Mouse (Mus musculus): ENCODE measurements at regions not wholly inside any gene's neighbourhood (a gene's known extent, or its start where the extent isn't known, plus 50 kb on each side); places are given as distances from the start of the nearest gene placed in this dataset.
A peak's percentile ranks its signal among the peaks of the same experiment; 100 is the strongest.

DNA sequence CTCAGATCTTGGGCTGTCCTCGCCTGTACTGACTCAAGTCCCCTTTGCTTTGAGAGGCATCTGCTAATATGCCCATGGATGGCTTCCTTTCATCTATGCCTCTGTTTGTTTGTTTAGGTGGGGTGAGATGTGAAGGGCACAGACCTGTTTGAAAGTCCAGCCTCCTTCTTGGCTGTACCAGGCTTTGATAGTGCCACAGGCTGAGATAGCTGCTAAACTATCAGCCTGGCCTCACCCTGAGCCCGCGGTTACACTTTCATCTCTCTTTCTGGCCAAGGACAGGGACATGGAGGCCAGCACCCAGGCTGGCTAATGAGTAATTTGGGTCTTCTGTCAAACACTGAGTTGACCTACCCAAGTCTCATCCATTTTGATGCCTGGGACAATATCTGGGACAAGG, 105.0 kb upstream of the Parp11 start:
- no peak for DNase-seq (ENCODE audit: low spot score in 2 of 2)

- DNase-seq (ENCODE audit: low spot score in 2 of 2), result no peak
Measured at GRCm38 (mm10) chr6:127348770-127349409, 97.8 kb upstream of the Parp11 start.

GRCm38 (mm10) chr6:127349479-127350110, 97.0 kb upstream of the Parp11 start:
- no peak for DNase-seq (ENCODE audit: low spot score in 2 of 2)

- no peak for DNase-seq (ENCODE audit: low spot score in 2 of 2)
Measured at GRCm38 (mm10) chr6:127351691-127352090, 94.9 kb upstream of the Parp11 start.

- no peak for DNase-seq (ENCODE audit: low spot score in 2 of 2)
Measured at GRCm38 (mm10) chr6:127355112-127355511, 91.5 kb upstream of the Parp11 start.

- DNase-seq (ENCODE audit: low spot score in 2 of 2), result no peak
Measured at GRCm38 (mm10) chr6:127356442-127356841, 90.2 kb upstream of the Parp11 start.

DNA sequence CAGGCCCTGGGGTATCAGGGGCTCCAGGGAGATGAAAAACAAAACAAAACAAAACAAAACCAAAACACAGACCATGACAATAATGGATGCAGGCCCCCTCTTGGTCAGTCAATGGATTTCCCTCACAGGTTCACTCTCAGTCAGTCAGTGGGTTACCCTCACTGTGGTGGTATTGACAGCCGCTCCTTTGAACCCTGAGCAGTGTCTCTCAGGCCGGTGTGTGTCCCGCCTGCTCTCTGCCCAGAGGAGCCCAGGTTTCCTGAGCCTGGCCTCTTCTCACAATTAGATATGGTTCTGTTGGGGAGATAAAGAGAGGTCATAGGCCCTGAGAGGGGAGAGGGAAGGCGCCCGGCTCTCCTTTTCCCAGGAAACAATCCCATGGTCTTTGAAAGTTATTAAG, 87.8 kb upstream of the Parp11 start:
- DNase-seq (ENCODE audit: low spot score in 2 of 2), result no peak

DNA sequence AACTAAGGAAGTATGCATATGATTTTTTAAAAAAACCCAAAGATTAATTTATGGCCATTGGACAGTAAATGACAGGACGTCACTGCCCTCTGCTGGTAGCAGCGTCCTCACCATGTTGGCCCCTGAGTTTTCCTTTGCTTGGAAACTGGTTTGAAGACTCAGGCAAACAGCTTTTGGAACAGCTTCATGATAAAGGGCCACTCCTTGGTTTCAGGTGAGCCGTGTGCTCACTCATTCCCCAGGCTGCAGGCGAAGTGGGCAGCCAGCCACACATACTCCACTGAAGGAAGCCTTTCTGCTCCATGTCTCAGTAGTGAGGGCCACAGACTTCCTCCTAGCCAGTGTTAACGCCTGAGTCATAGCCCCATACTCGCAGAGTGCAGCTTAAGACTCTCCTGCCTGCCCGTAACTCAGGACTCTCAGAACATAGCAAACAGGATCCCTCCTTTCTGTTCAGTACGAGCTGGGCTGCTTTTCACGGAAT, 87.2 kb upstream of the Parp11 start:
- DNase-seq (ENCODE audit: low spot score in 2 of 2), result peak; percentile 82 to 84

- no peak for DNase-seq (ENCODE audit: low spot score in 2 of 2)
Measured at GRCm38 (mm10) chr6:127362166-127362565, 84.5 kb upstream of the Parp11 start.

GRCm38 (mm10) chr6:127362966-127363752, 83.5 kb upstream of the Parp11 start:
- DNase-seq (ENCODE audit: low spot score in 2 of 2), result peak; percentile 40 to 47

DNA sequence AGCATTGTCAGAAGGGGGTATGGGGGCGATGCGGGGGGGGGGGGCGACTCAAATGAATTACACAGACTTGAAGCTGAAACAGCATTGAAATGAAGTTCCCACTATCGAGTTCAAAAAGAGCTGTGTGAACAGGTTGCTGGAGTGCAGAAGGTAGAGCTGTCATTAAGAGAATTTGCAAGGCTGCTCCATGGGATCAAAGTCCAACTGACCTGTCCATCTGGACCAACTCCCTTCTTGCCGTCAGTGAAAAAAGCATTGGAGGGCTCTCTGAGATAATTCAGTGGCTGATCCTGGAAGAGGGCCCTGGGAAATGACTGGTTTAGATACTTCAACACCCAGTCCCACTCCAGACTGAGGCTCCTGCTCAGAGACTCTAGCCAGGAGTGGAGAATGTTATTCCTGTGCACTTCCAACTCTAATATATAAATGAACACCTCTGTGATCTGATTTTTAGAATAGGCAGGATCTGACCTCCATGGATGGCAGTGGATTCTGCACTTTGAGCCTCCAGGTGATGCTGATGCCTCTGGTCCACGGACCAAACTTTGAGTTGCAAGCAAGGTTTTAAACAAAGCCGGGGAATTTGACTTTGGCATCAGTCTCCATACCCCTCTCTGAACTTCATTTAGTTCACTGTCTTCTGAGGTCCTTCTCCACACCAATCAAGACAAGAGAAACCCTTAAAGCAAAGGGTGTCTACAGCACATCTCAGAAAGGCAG, 82.6 kb upstream of the Parp11 start:
- no peak for DNase-seq (ENCODE audit: low spot score in 2 of 2)

GRCm38 (mm10) chr6:127364591-127365187, 82.0 kb upstream of the Parp11 start:
- no peak for DNase-seq (ENCODE audit: low spot score in 2 of 2)

- DNase-seq (ENCODE audit: low spot score in 2 of 2), result no peak
Measured at GRCm38 (mm10) chr6:127365246-127365645, 81.4 kb upstream of the Parp11 start.

- no peak for DNase-seq (ENCODE audit: low spot score in 2 of 2)
Measured at GRCm38 (mm10) chr6:127365651-127366050, 81.0 kb upstream of the Parp11 start.

DNA sequence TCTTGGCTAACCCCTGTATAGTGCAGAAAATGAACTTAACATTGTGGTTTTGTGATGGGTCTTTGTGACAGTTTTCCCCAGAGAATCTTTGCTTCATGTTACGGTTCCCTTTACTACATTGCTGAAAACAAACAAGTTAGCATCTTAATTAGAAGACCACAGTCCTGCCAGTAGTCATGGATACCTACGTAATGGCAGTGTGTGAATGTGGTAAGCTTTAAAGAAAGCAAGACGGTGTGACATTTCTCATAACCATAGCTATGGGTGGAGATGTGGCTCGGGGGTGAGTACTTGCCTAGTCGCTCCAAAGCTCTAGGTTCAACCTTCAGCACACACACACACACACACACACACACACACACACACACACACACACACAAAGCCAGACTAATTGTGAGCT, 73.6 kb upstream of the Parp11 start:
- DNase-seq (ENCODE audit: low spot score in 2 of 2), result no peak

DNA sequence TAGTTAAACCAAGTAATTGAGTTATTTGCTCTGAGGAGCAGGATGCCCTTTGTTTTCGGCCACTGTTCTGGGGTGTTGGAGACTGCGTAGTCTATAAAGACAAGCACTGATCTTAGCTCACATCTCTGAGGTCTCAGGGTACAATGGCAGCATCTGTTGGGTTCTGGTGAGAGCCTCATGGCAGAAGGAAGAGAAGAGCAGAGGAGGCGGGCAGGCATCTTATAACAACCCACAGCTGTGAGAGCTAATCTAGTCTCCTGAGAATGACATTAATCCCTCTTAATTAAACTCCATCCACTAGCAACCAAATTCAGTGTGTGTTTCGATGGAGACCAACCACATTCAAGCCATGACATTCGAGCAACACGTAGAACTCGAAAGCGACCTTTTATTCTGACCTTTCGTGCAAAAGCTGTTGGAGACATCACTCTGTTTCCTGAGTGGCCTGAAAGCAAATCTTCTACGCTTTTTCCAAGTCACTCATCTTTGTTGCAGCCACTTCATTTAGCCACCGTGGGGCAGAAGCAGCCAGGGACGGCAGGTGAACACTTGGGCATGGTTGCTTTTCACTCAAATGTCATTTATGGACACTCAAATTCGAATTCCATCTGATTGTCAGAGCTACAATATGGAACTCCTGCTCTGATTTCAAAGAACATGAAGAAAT, 72.7 kb upstream of the Parp11 start:
- no peak for DNase-seq (ENCODE audit: low spot score in 2 of 2)

DNA sequence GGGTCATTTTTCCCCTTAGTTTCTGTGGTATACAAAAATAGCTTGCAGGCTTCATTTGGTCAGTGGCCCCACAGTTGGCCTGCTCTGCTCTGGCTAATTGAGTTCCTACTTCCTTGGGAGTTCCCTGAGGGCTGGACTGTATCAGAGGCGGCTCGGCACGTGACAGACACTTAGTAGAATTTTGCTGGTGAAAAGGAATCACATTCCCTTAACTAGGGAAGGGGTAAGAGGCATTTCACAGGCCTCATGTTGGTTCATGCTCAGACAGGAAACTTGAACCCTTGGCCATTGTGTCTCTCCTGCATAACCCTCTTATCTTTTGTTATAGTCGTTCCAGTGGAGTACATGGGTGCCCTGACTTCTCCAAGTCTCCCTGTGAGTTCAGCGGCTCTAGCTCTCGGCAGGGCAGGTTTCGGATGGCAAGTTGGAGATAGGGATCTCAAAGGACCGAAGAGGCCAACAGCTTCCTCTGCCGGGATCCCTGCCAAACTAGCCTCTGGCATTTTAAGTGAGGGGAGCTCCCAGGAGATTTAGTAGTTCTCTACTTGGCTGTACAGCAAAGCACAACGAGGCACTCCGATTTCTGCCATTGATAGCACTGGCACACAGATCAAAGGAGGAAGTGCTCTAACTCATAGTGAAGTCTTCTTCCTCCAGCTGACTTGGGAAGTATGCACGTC, 72.0 kb upstream of the Parp11 start:
- DNase-seq (ENCODE audit: low spot score in 2 of 2), result no peak

DNA sequence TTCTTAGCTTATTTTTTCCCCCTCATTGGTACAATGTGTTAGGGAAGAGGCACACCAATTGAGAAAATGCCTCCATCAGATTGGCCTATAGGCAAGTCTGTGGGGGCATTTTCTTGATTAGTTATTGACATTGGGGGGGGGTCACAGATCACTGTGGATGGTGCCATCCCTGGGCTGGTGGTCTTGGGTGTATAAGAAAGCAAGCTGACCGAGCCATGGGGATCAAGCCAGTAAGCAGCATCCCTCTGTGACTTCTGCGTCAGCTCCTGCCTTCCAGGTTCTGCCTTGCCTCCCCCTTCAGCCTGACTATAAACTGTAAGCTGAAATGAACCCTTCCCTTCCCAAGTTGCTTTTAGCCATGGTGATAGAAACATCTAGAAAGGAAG, 71.5 kb upstream of the Parp11 start:
- no peak for DNase-seq (ENCODE audit: low spot score in 2 of 2)

- no peak for DNase-seq (ENCODE audit: low spot score in 2 of 2)
Measured at GRCm38 (mm10) chr6:127375711-127376199, 70.9 kb upstream of the Parp11 start.

DNA sequence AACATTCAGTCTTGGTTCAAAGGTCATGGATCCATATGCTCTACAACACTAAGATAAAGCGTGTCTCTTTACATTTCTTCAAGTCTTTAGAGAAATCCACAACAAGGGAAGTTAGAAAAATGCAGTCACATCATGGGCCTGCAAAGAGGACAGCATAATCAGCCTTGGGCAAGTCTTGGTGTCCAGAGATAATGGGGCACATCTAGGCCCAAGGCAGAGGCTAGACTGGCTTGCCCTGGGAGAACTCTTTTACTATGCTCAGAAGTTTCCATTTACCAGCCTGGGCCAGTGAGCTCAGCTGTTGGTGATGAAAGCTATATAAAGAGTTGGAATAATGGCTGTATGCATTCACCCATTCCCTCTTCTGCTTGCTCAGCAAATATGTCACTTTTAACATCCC, 67.9 kb upstream of the Parp11 start:
- no peak for DNase-seq (ENCODE audit: low spot score in 2 of 2)

Measured in layer of hippocampus, postnatal 10 days (tissue).